Mouse (Mus musculus): ENCODE results near the gene Elmo1.

Elmo1 gene

GRCm38 (mm10) chr13:20163339-20163954, 73.1 kb downstream of the Elmo1 start:
- DNase-seq (ENCODE audit: low spot score) = no peak

GRCm38 (mm10) chr13:20164837-20165236, 74.4 kb downstream of the Elmo1 start:
- no peak for DNase-seq (ENCODE audit: low spot score)

GRCm38 (mm10) chr13:20173987-20174654, 83.7 kb downstream of the Elmo1 start:
- no peak for DNase-seq (ENCODE audit: low spot score)

GRCm38 (mm10) chr13:20174655-20175280, 84.4 kb downstream of the Elmo1 start:
- no peak for DNase-seq (ENCODE audit: low spot score)

- DNase-seq (ENCODE audit: low spot score) = no peak
Measured at GRCm38 (mm10) chr13:20180738-20181137, 90.3 kb downstream of the Elmo1 start.

- no peak for DNase-seq (ENCODE audit: low spot score)
Measured at GRCm38 (mm10) chr13:20181321-20181720, 90.9 kb downstream of the Elmo1 start.

GRCm38 (mm10) chr13:20182239-20182825, 91.9 kb downstream of the Elmo1 start:
- DNase-seq (ENCODE audit: low spot score) = no peak

- DNase-seq (ENCODE audit: low spot score) = peak; percentile 54
Measured at GRCm38 (mm10) chr13:20183512-20184238, 93.3 kb downstream of the Elmo1 start.

GRCm38 (mm10) chr13:20184239-20185033, 94.0 kb downstream of the Elmo1 start:
- DNase-seq (ENCODE audit: low spot score) = no peak

- no peak for DNase-seq (ENCODE audit: low spot score)
Measured at GRCm38 (mm10) chr13:20185034-20185846, 94.8 kb downstream of the Elmo1 start.

- no peak for DNase-seq (ENCODE audit: low spot score)
Measured at GRCm38 (mm10) chr13:20185847-20186213, 95.4 kb downstream of the Elmo1 start.

- no peak for DNase-seq (ENCODE audit: low spot score)
Measured at GRCm38 (mm10) chr13:20187647-20188046, 97.3 kb downstream of the Elmo1 start.

GRCm38 (mm10) chr13:20192009-20192584, 101.7 kb downstream of the Elmo1 start:
- no peak for DNase-seq (ENCODE audit: low spot score)

GRCm38 (mm10) chr13:20200582-20200981, 110.2 kb downstream of the Elmo1 start:
- DNase-seq (ENCODE audit: low spot score) = no peak

GRCm38 (mm10) chr13:20202617-20203016, 112.2 kb downstream of the Elmo1 start:
- DNase-seq (ENCODE audit: low spot score) = no peak

- no peak for DNase-seq (ENCODE audit: low spot score)
Measured at GRCm38 (mm10) chr13:20204165-20204564, 113.8 kb downstream of the Elmo1 start.

GRCm38 (mm10) chr13:20205007-20205745, 114.8 kb downstream of the Elmo1 start:
- DNase-seq (ENCODE audit: low spot score) = peak; percentile 4

GRCm38 (mm10) chr13:20205746-20206145, 115.3 kb downstream of the Elmo1 start:
- no peak for DNase-seq (ENCODE audit: low spot score)

GRCm38 (mm10) chr13:20207126-20207525, 116.7 kb downstream of the Elmo1 start:
- no peak for DNase-seq (ENCODE audit: low spot score)
